Mouse (Mus musculus) erythroblast, embryonic 14.5 days (primary cell): ENCODE results near the gene Kcnj11. TPM values are rescaled to one million over a fixed set of nuclear protein-coding genes. Genes with fewer than 3 reads are reported as not detected.

Source experiments
- H3K27me3 ChIP-seq: 2 replicates; pipeline ENCODE4 v1.6.1; 2012; ENCODE audit warnings: inconsistent platforms; ENCODE audit not compliant: control insufficient read depth
- H3K36me3 ChIP-seq: 2 replicates; pipeline ENCODE4 v1.6.1; 2012; ENCODE audit warnings: mild to moderate bottlenecking, inconsistent platforms; ENCODE audit not compliant: control insufficient read depth
- H3K4me1 ChIP-seq: 2 replicates; pipeline ENCODE4 v1.6.1; 2012; ENCODE audit warnings: inconsistent platforms; ENCODE audit not compliant: control insufficient read depth
- H3K4me3 ChIP-seq: replicated peaks from 2 replicates; pipeline ENCODE3; 2012; ENCODE audit warnings: moderate library complexity, mild to moderate bottlenecking, inconsistent platforms
- H3K9me3 ChIP-seq: 2 replicates; pipeline ENCODE4 v1.6.1; 2012; ENCODE audit warnings: low read length, inconsistent platforms, mixed read lengths; ENCODE audit not compliant: control insufficient read depth
- GATA1 ChIP-seq: IDR thresholded peaks from 2 replicates; pipeline ENCODE4 v1.6.1; 2012; ENCODE audit warnings: low read length, inconsistent platforms, mixed read lengths
- TAL1 ChIP-seq: IDR thresholded peaks from 3 replicates; pipeline ENCODE4 v1.6.1; 2012; ENCODE audit warnings: low read length, inconsistent platforms, mixed read lengths
- polyA plus RNA-seq: library from polyadenylated mRNA; stranded (reverse); fragments of >175 nt; gene quantifications from 2 replicates; pipeline ENCODE4 v1.2.3, GENCODE M21; 2012

The Kcnj11 gene
- 0.01 TPM in 1 of 2 replicates, not detected in the other for polyA plus RNA-seq

- Histone ChIP-seq H3K27me3 (peaks cover 18% of the 10 kb centered on the region), H3K4me1 (peaks cover 5% of the 10 kb centered on the region), H3K4me3 (peak within 1 kb of the TSS; percentile 29), H3K9me3 (no peaks in the 10 kb centered on the region), H3K36me3 (no peaks in the 10 kb centered on the region)
- TF ChIP-seq GATA1 (no peak), TAL1 (no peak)
Observed at GRCm38 (mm10) chr7:46100563-46100962, at the start of gene Kcnj11. Kcnj11 (minus strand) TSS chr7:46100764.

GRCm38 (mm10) chr7:46147417-46147816 lies 46.9 kb upstream of the Kcnj11 start:
- Histone ChIP-seq H3K36me3 (no peaks in the 10 kb centered on the region), H3K9me3 (no peaks in the 10 kb centered on the region)
- TF ChIP-seq GATA1 (no peak), TAL1 (no peak)

GRCm38 (mm10) chr7:46146675-46147308 lies 46.2 kb upstream of the Kcnj11 start:
- H3K4me1 ChIP-seq = no peaks in the 10 kb centered on the region; the same call in 1 of the 2 replicates
- no peaks in the 10 kb centered on the region for H3K36me3 ChIP-seq
- TF ChIP-seq GATA1 = no peak
- TF ChIP-seq TAL1 = no peak
- no peaks in the 10 kb centered on the region for H3K27me3 ChIP-seq
- H3K9me3 ChIP-seq = no peaks in the 10 kb centered on the region
- H3K4me3 ChIP-seq = no peak overlapping the region

More at GRCm38 (mm10) chr7:46147417-46147816, 46.9 kb upstream of the Kcnj11 start:
- H3K4me1 ChIP-seq = no peaks in the 10 kb centered on the region; the same call in 1 of the 2 replicates
- H3K4me3 ChIP-seq = no peak overlapping the region
- H3K27me3 ChIP-seq = no peaks in the 10 kb centered on the region

- Histone ChIP-seq H3K9me3 (no peaks in the 10 kb centered on the region), H3K36me3 (no peaks in the 10 kb centered on the region), H3K4me1 (no peaks in the 10 kb centered on the region; the same call in 1 of the 2 replicates), H3K4me3 (no peak overlapping the region), H3K27me3 (no peaks in the 10 kb centered on the region)
- no peak for TF ChIP-seq GATA1
Observed at GRCm38 (mm10) chr7:46144061-46144460, 43.5 kb upstream of the Kcnj11 start.

- Histone ChIP-seq H3K27me3 (no peaks in the 10 kb centered on the region), H3K9me3 (no peaks in the 10 kb centered on the region), H3K36me3 (no peaks in the 10 kb centered on the region), H3K4me1 (no peaks in the 10 kb centered on the region), H3K4me3 (no peak overlapping the region)
- TF ChIP-seq TAL1 (no peak), GATA1 (no peak)
Observed at GRCm38 (mm10) chr7:46138329-46138930, 37.9 kb upstream of the Kcnj11 start.

GRCm38 (mm10) chr7:46133858-46134257 lies 33.3 kb upstream of the Kcnj11 start:
- H3K27me3 ChIP-seq = no peaks in the 10 kb centered on the region
- TF ChIP-seq GATA1 (no peak), TAL1 (no peak)
- no peaks in the 10 kb centered on the region for H3K36me3 ChIP-seq
- no peaks in the 10 kb centered on the region for H3K4me1 ChIP-seq
- no peak overlapping the region for H3K4me3 ChIP-seq
- H3K9me3 ChIP-seq = no peaks in the 10 kb centered on the region

- H3K4me3 ChIP-seq = no peak overlapping the region
- H3K27me3 ChIP-seq = no peaks in the 10 kb centered on the region
- H3K36me3 ChIP-seq = no peaks in the 10 kb centered on the region
- no peaks in the 10 kb centered on the region for H3K9me3 ChIP-seq
- no peaks in the 10 kb centered on the region for H3K4me1 ChIP-seq
- TF ChIP-seq GATA1 (no peak), TAL1 (no peak)
Observed at GRCm38 (mm10) chr7:46132229-46132628, 31.7 kb upstream of the Kcnj11 start.

- no peak for TF ChIP-seq TAL1
- TF ChIP-seq GATA1 = no peak
- Histone ChIP-seq H3K9me3 (no peaks in the 10 kb centered on the region), H3K27me3 (no peaks in the 10 kb centered on the region), H3K36me3 (no peaks in the 10 kb centered on the region), H3K4me1 (no peaks in the 10 kb centered on the region), H3K4me3 (no peak overlapping the region)
Observed at GRCm38 (mm10) chr7:46131806-46132205, 31.2 kb upstream of the Kcnj11 start.

- H3K9me3 ChIP-seq = no peaks in the 10 kb centered on the region
- H3K36me3 ChIP-seq = no peaks in the 10 kb centered on the region
- no peaks in the 10 kb centered on the region for H3K4me1 ChIP-seq
- TF ChIP-seq GATA1 = no peak
- no peak for TF ChIP-seq TAL1
- H3K27me3 ChIP-seq = no peaks in the 10 kb centered on the region
- no peak overlapping the region for H3K4me3 ChIP-seq
Observed at GRCm38 (mm10) chr7:46131266-46131665, 30.7 kb upstream of the Kcnj11 start.
